Mouse (Mus musculus): ENCODE measurements around the gene Flnc. TPM values are rescaled to one million over a fixed set of nuclear protein-coding genes. Genes with fewer than 3 reads are reported as not detected.

Flnc gene
- polyA plus RNA-seq, 1 experiment from 2014 or later = 11.3 TPM

DNA sequence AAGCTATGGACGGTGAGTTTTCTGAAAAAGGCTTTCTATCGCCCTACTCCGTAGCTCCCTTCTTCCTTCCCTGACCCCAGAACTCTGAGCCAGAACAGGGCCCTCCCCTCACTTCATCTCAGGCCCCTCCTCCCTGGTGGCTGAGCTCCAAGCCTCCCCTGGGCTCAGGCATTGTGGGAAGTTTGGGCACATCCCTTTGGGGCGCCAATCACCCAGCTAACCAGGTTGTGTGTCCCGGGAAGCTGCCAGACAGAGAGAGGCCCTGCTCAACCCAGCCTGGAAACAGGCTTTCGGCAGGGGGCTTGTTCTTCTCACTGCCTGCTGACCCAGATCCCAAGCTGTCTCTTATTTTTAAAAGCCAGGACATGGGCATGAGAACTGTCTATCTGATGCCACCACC is 35.5 kb upstream of the Flnc start:
- Histone ChIP-seq H3K9ac (peak overlapping the region; percentile 78), H3K27me3 (peaks cover 24% of the 10 kb centered on the region)

DNA sequence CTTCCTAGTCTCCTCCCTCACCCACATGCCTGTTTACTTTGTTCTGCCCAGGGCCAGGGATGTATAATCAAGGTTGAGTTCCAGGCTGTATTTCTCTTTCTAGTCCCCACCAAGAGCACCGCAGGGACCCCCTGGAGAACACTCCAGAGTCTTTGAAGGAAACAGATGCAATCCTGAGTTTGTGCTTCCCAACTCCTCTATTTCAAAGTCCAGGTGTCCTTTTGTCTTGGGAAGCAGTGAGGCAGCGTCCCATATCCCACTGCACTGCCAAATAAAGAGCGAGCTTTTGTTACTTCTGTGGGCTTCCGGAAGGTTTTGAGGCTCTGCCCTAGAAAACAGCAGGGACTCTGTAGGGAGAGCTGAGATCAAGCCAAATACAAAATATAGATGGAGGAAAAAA is 33.2 kb upstream of the Flnc start:
- Histone ChIP-seq H3K9ac (no peak overlapping the region), H3K9me3 (no peaks in the 10 kb centered on the region), H3K27me3 (peaks cover 11% of the 10 kb centered on the region), H3K4me1 (peaks cover 21% of the 10 kb centered on the region), H3K27ac (no peak overlapping the region), H3K4me2 (no peak overlapping the region), H3K36me3 (peaks cover 8% of the 10 kb centered on the region; the same call in 1 of the 2 replicates), H3K4me3 (no peak overlapping the region)
- ATAC-seq (ENCODE audit: insufficient number of reproducible peaks, insufficient read depth, low FRiP score, low TSS enrichment, low read depth) = no peak
- WGBS = 82% methylated on average over 4 of the region's 4 CpGs

More for the DNA sequence above, 35.5 kb upstream of the Flnc start:
- H3K4me3 ChIP-seq = peak overlapping the region; percentile 68
- H3K9me3 ChIP-seq = no peaks in the 10 kb centered on the region
- H3K27ac ChIP-seq = peak overlapping the region; percentile 73
- peak overlapping the region; percentile 89 for H3K4me2 ChIP-seq
- 7% methylated on average over 6 of the region's 6 CpGs for WGBS
- peaks cover 17% of the 10 kb centered on the region for H3K4me1 ChIP-seq
- H3K36me3 ChIP-seq = peaks cover 8% of the 10 kb centered on the region; the same call in 1 of the 2 replicates
- ATAC-seq (ENCODE audit: insufficient number of reproducible peaks, insufficient read depth, low FRiP score, low TSS enrichment, low read depth) = peak; percentile 50; the same call in 1 of the 2 replicates

DNA sequence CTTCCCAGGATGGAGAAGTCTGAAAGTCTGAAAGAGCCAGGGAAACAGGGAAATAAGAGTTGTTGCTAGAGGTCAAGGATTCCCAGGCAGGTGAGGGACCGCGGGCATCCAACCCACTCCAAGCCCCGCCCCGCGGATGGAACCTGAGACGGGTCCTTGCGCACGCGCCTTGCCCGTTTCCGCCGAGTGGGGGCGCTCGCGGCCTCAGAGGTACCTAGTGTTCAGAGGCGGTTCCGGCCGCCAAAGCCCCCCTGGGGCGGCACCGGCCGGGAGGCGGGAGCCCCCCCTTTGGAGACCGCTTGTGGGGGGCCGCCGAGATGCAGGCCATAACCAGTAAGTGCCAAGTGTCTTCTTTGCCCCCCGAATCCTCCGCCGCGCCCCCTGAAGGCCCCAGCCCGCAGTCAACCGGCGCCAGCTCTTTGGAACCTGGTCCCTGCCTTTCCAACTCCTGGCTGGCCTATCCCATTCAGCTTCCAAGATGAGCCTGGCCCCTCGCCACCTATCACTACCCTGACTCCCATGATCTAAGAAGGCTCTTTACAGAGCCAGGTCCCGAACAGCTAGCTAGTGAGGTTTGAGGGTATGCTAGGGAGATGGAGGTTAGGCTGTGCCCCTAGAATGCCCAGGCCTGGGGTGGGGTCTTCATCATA is 30.2 kb upstream of the Flnc start:
- no peak for ATAC-seq (ENCODE audit: insufficient number of reproducible peaks, insufficient read depth, low FRiP score, low TSS enrichment, low read depth)
- WGBS = 5% methylated on average over 34 of the region's 34 CpGs
- no peak overlapping the region for H3K27ac ChIP-seq

DNA sequence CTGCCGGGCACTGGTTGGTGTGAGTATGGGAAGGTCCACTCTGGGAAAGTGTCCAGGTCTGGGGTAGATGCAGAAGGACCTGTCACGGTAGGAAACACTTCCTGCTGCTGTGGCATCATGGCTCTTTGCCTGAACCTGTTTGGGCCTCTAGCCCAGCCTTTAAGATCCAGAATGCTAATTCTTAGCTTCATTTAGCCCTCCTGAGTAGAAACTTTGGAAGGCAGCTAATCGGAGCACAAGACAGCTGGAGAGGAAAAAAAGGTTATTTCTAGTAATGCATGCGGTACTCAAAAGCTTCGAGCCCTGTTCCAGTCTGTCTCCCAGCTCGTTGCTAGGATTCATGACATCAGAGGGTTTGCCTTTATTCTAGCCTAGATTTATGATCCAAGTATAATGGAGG is 26.6 kb upstream of the Flnc start:
- WGBS = 90% methylated on average over 6 of the region's 6 CpGs

More for the DNA sequence above, 30.2 kb upstream of the Flnc start:
- Histone ChIP-seq H3K9me3 (no peaks in the 10 kb centered on the region), H3K9ac (no peak overlapping the region), H3K4me2 (peak overlapping the region; percentile 50), H3K27me3 (peaks cover 3% of the 10 kb centered on the region; the same call in 1 of the 2 replicates), H3K4me3 (peak overlapping the region; percentile 25), H3K4me1 (peaks cover 8% of the 10 kb centered on the region), H3K36me3 (peaks cover 18% of the 10 kb centered on the region; the same call in 1 of the 2 replicates)

DNA sequence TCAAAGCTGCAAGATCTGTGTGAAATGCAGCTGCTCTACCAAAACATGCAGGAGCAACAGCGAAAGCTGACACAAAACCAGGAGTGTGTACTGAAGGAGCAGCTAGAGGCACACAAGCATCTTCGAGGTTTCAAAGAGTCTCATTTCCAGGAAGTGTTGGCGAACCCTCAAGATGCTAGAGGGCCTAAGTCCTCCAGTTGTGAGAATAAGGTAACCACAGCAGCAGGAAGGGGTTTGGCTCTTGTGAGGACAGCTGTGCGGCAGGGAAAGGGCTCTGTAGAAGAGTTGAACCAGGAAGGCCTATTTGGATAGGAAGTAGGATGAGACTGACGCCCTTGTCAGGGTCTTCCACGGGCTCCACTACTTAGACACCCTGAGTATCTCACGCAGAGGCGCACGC is 17.6 kb upstream of the Flnc start:
- no peak overlapping the region for H3K4me2 ChIP-seq
- peaks cover 63% of the 10 kb centered on the region for H3K36me3 ChIP-seq
- WGBS = 85% methylated on average over 9 of the region's 9 CpGs
- ATAC-seq (ENCODE audit: insufficient number of reproducible peaks, insufficient read depth, low FRiP score, low TSS enrichment, low read depth) = no peak
- H3K27me3 ChIP-seq = no peaks in the 10 kb centered on the region
- H3K9me3 ChIP-seq = no peaks in the 10 kb centered on the region
- H3K9ac ChIP-seq = no peak overlapping the region
- H3K4me3 ChIP-seq = no peak overlapping the region
- H3K4me1 ChIP-seq = no peaks in the 10 kb centered on the region
- H3K27ac ChIP-seq = no peak overlapping the region

More for the DNA sequence above, 26.6 kb upstream of the Flnc start:
- Histone ChIP-seq H3K4me3 (no peak overlapping the region), H3K9ac (no peak overlapping the region), H3K27me3 (peaks cover 3% of the 10 kb centered on the region; the same call in 1 of the 2 replicates), H3K36me3 (peaks cover 36% of the 10 kb centered on the region), H3K4me1 (peaks cover 5% of the 10 kb centered on the region), H3K4me2 (no peak overlapping the region), H3K9me3 (no peaks in the 10 kb centered on the region), H3K27ac (no peak overlapping the region)
- ATAC-seq (ENCODE audit: insufficient number of reproducible peaks, insufficient read depth, low FRiP score, low TSS enrichment, low read depth) = no peak

DNA sequence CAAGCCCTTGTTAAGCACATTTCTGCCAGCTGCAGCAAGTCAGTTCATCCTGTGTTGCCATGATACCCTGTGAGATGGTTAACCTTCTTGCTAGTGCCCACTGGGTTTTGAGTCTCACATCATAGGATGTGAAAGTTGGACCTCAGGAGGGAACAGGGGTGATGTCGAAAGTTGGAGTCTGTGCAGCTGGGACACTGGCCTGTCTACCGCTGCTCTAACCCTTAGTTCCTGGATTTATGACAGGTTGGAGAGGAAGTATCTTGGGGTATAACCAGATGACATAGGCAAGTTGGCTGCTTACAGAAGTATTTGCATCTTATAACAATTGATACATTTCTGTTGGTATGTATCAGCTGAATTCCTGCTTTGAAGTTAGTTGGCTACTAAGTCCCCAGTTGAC is 12.5 kb upstream of the Flnc start:
- Histone ChIP-seq H3K9ac (no peak overlapping the region), H3K36me3 (peaks cover 31% of the 10 kb centered on the region), H3K4me3 (no peak overlapping the region), H3K9me3 (no peaks in the 10 kb centered on the region), H3K4me2 (no peak overlapping the region), H3K27ac (no peak overlapping the region), H3K27me3 (no peaks in the 10 kb centered on the region), H3K4me1 (no peaks in the 10 kb centered on the region)
- 94% methylated on average over 2 of the region's 2 CpGs for WGBS
- no peak for ATAC-seq (ENCODE audit: insufficient number of reproducible peaks, insufficient read depth, low FRiP score, low TSS enrichment, low read depth)

DNA sequence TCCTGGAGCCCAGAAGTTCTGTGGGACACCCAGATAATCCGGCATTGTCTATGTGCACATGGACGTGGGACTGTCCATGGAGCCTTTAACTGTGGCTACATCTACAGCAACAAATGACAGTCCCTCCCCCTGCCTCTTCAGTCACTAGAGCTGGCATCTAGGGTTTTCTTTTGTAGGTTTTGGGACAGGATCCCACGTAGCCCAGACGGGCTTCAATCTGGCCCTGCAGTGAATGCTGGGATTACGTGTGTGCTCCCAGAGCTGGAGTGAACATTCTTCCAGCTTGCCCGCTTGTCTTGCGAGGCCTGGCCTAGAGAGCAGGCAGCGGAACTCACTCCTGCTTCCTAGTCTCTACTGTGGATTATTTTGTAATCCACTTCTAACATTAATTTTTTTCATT is 7.9 kb upstream of the Flnc start:
- Histone ChIP-seq H3K4me2 (no peak overlapping the region), H3K27me3 (no peaks in the 10 kb centered on the region), H3K4me1 (no peaks in the 10 kb centered on the region), H3K36me3 (peaks cover 4% of the 10 kb centered on the region; the same call in 1 of the 2 replicates), H3K9me3 (no peaks in the 10 kb centered on the region), H3K27ac (no peak overlapping the region), H3K4me3 (no peak overlapping the region), H3K9ac (no peak overlapping the region)
- no peak for ATAC-seq (ENCODE audit: insufficient number of reproducible peaks, insufficient read depth, low FRiP score, low TSS enrichment, low read depth)
- 87% methylated on average over 8 of the region's 8 CpGs for WGBS

DNA sequence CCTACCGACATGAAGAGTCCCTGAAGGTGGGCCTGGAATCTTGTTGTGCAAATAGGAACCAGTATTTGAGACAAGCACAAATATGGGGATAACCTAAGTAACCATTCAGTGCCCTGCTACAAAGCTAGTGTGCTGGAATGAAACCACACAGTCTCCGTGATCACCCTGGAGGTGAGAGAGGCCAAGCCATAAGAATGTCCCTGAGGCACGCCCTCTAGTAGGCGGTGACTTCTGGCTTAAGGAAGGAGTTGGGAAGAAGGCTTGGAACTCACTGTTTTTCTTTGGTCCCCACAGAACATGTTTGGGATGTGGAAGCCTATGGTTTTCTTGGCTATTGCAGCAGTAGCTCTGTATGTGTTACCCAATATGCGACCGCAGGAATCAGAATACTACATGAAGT is 6.7 kb upstream of the Flnc start:
- Histone ChIP-seq H3K27me3 (peaks cover 3% of the 10 kb centered on the region; the same call in 1 of the 2 replicates), H3K4me1 (peaks cover 9% of the 10 kb centered on the region), H3K9ac (no peak overlapping the region), H3K27ac (no peak overlapping the region), H3K36me3 (no peaks in the 10 kb centered on the region), H3K4me3 (no peak overlapping the region), H3K4me2 (no peak overlapping the region), H3K9me3 (no peaks in the 10 kb centered on the region)
- 71% methylated on average over 6 of the region's 6 CpGs for WGBS
- no peak for ATAC-seq (ENCODE audit: insufficient number of reproducible peaks, insufficient read depth, low FRiP score, low TSS enrichment, low read depth)

DNA sequence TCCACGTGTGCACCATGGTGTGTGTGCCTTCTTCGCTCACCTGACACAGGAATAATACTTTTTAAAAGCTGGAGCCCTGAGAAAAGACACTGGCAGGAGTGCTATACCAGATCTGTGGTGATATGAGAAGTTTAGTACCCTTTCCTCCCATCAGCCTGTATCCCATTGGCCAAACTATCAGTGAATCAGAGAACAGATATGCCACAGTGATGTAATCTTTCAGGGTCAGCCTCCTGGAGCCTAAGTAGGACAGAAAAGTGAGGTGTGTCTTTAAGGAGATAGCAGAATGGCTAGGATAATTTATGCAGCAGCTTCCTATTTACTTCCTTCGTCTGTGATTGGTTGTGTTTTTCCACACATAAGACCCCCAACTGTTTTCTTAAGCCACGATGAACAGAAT is 4.9 kb upstream of the Flnc start:
- Histone ChIP-seq H3K9me3 (no peaks in the 10 kb centered on the region), H3K27ac (no peak overlapping the region), H3K36me3 (no peaks in the 10 kb centered on the region), H3K4me2 (no peak overlapping the region), H3K9ac (no peak overlapping the region), H3K4me1 (peaks cover 23% of the 10 kb centered on the region), H3K4me3 (no peak overlapping the region), H3K27me3 (peaks cover 20% of the 10 kb centered on the region)
- WGBS = 58% methylated on average over 4 of the region's 4 CpGs
- no peak for ATAC-seq (ENCODE audit: insufficient number of reproducible peaks, insufficient read depth, low FRiP score, low TSS enrichment, low read depth)

DNA sequence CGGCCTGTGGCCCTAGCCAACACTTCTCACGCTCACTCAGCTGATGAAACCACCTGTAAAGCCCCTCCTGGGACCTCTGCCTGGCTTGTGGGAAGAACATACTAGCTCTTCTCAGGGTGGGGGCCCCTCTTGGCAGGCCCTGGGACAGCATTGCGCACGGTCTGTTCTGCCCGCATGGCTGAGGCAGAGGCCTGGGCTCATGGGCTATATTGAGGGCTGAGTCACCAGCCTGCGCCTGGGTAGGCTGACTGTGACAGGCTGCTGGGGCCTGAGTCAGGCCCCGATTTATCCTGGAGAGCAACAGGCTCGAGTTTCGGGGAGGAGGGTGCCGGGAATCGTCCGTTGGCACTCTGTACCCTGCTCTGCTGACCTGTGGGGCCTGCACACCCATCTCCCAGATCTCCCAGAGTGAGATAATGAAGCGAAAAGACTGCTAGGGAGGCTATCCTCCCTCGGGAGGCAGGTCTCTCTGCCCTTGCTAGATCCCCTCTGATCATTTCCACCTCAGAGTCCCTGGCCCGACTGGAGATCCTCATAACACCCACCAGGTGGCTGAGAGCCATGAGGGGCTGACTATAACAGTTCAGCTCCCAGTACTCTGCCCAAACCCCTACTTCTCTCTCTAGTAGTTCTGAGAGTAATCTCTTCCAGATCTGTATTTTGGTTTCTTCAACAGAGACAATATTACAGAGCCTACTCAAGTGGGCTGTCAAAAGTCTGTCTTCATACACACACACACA is 2.2 kb upstream of the Flnc start:
- Histone ChIP-seq H3K9ac (0 out of 2 replicates have a peak overlapping the region, but pooled peaks have one; percentile 3), H3K36me3 (no peaks in the 10 kb centered on the region), H3K27ac (no peak overlapping the region; the same call in 1 of the 2 replicates), H3K27me3 (peaks cover 36% of the 10 kb centered on the region), H3K4me2 (no peak overlapping the region), H3K4me1 (peaks cover 49% of the 10 kb centered on the region), H3K4me3 (no peak overlapping the region), H3K9me3 (no peaks in the 10 kb centered on the region)
- no peak for ATAC-seq (ENCODE audit: insufficient number of reproducible peaks, insufficient read depth, low FRiP score, low TSS enrichment, low read depth)
- whole genome bisulfite sequencing = 47% methylated on average over 15 of the region's 15 CpGs

DNA sequence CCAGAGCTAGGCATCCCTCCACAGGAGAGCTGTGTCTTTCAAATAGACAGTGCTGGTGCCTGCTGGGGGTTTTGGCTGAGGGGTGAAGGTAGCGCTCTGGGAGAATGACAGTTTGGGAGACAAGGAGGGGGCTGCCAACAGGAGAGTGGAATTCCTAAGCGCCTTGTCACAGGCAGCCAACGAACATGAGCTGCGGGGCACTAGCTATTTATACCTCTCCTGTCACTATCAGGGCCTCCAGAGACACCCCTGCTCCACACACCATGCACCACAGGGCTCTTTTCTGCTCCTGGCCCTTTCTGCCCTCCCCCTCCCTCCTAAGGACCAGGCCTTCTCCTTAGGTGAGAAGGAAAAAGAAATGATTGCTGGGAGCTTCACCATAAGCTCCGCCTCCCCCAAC is 1.6 kb upstream of the Flnc start:
- peaks cover 36% of the 10 kb centered on the region for H3K27me3 ChIP-seq
- H3K36me3 ChIP-seq = no peaks in the 10 kb centered on the region
- H3K4me3 ChIP-seq = no peak overlapping the region
- H3K9me3 ChIP-seq = no peaks in the 10 kb centered on the region
- no peak overlapping the region for H3K4me2 ChIP-seq
- 21% methylated on average over 5 of the region's 5 CpGs for WGBS
- peaks cover 56% of the 10 kb centered on the region for H3K4me1 ChIP-seq
- no peak overlapping the region for H3K9ac ChIP-seq
- ATAC-seq (ENCODE audit: insufficient number of reproducible peaks, insufficient read depth, low FRiP score, low TSS enrichment, low read depth) = no peak
- H3K27ac ChIP-seq = peak overlapping the region; percentile 34; the same call in 1 of the 2 replicates

DNA sequence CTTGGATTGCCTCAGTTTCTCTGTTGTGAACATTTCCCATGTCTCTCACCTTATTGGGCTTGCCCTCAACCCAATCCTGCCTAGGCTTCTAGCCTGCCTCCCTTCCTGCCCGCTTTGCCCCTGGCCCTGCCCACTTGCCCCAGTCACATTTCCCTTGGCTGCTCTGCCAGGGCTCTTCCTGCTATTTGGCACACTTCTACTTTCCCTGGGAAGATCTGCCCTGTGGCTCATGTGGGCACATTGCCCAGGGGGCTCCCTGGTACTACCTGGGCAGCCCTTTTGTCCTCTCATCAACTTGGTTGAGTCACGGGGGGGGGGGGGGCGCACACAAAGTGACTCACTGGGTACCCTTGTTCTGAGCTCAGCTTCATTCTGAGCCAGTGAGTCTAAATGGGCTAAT is 900 bp upstream of the Flnc start:
- peaks cover 36% of the 10 kb centered on the region for H3K27me3 ChIP-seq
- peaks cover 63% of the 10 kb centered on the region for H3K4me1 ChIP-seq
- no peak overlapping the region; the same call in 1 of the 2 replicates for H3K4me2 ChIP-seq

More for the DNA sequence above, 900 bp upstream of the Flnc start:
- no peaks in the 10 kb centered on the region for H3K9me3 ChIP-seq
- WGBS = 25% methylated on average over 3 of the region's 3 CpGs
- no peaks in the 10 kb centered on the region for H3K36me3 ChIP-seq
- no peak for ATAC-seq (ENCODE audit: insufficient number of reproducible peaks, insufficient read depth, low FRiP score, low TSS enrichment, low read depth)
- H3K4me3 ChIP-seq = no peak overlapping the region
- no peak overlapping the region for H3K9ac ChIP-seq
- peak overlapping the region; percentile 48; the same call in 1 of the 2 replicates for H3K27ac ChIP-seq
